Mouse (Mus musculus) liver, embryonic 14 days (tissue): ENCODE data around the gene Gm8693. TPM values are rescaled to one million over a fixed set of nuclear protein-coding genes. Genes with fewer than 3 reads are reported as not detected.

Experiments used
- polyA plus RNA-seq: library from polyadenylated mRNA; depleted of rRNA; stranded (reverse); fragments of >200 nt; gene quantifications from 2 replicates; pipeline ENCODE4 v1.2.3, GENCODE M21; 2012; rRNA removed

Gene Gm8693
- polyA plus RNA-seq = not detected in 2 replicates

GRCm38 (mm10) chr7:22692217-22692616 lies at the start of gene Gm8693:
Gm8693 (minus strand) TSS chr7:22692317.

DNA sequence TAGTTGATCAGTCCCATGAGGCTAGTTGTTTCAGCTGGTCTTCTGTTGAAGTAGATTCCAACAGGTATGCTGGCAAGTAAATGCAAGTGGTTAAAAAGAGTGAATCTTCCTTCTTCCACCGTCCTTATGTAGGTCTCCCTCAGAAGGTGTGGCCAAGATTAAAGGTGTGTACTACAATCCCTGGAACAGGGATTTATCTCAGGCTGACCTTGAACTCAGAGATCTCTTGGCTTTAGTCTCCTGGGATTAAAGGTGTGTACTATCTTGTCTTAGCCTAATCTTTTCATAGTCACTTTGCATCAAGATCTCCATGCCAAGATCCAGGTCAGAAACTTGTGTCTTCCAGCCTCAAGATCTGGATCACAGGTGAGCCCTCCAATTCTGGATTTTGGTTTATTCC lies 27.5 kb upstream of the Gm8693 start, which contains the start of gene Gm4567:
Gene Gm4567, minus strand, starts transcription at position 101 of the 400 bp plus-strand sequence.

DNA sequence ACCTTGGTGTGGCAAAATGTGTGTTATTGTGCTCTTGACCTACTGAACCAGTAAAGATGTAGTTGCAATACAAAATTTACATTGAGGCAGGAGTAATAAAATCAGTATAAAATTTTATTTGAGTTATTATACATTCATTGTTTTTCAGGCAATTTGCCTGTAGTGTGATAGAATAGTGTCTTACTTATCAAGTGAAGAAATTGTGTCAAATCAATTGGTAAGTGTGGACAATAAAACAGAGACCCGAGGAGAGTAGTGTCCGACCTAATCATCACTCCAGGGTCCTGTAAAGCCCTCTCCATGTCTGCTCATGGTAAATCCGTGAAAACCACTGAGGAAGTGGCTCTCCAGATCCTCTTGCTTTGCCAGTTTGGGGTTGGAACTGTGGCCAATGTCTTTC lies 34.4 kb downstream of the Gm8693 start, which contains the start of gene Vmn1r155:
Gene Vmn1r155, plus strand, starts transcription at position 301 of the 400 bp plus-strand sequence.

Other genes starting within 250 kb of the Gm8693 start
- not detected in 2 replicates for gene Gm10665, start 228.2 kb downstream of the Gm8693 start, polyA plus RNA-seq
- not detected in 2 replicates for gene Vmn1r151, start 192.6 kb downstream of the Gm8693 start, polyA plus RNA-seq
- not detected in 2 replicates for gene Vmn1r152, start 169.3 kb downstream of the Gm8693 start, polyA plus RNA-seq
- gene Gm8677, start 157.4 kb downstream of the Gm8693 start, polyA plus RNA-seq = not detected in 2 replicates
- gene Gm4201, start 127.0 kb downstream of the Gm8693 start, polyA plus RNA-seq = not detected in 2 replicates
- gene Gm4565, start 104.2 kb downstream of the Gm8693 start, polyA plus RNA-seq = not detected in 2 replicates
- not detected in 2 replicates for gene Vmn1r155, start 34.3 kb downstream of the Gm8693 start, polyA plus RNA-seq
- not detected in 2 replicates for gene Gm4567, start 27.4 kb upstream of the Gm8693 start, polyA plus RNA-seq
- gene Vmn1r157, start 69.4 kb upstream of the Gm8693 start, polyA plus RNA-seq = not detected in 2 replicates
- not detected in 2 replicates for gene Vmn1r158, start 98.5 kb upstream of the Gm8693 start, polyA plus RNA-seq
- not detected in 2 replicates for gene Vmn1r159, start 151.3 kb upstream of the Gm8693 start, polyA plus RNA-seq
- gene Vmn1r160, start 178.9 kb upstream of the Gm8693 start, polyA plus RNA-seq = not detected in 2 replicates